Mouse (Mus musculus): Measurements from ENCODE around the gene Plcb1.

The Plcb1 gene

DNA sequence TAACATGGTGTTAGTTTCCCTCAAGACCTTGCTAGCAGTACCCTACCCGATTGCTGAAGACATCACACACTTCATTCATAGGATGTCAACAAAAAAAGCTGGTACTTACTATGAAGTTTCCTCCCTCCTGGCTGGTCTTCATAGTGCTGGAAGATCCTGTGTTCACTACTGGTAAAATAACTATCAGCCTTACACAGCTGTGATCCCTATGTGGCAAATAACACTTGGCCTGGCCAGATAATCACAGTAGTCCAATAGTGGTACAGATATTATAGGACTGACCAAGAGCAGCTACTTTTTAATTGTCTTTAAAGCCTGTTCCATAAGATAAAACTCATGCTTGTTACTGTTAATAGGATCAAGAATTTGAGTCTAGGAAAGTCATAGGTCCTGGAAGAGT lies 52.3 kb downstream of the Plcb1 start:
- DNase-seq (ENCODE audit: low read depth, low spot score) = no peak

- DNase-seq (ENCODE audit: low read depth, low spot score) = no peak
Measured at GRCm38 (mm10) chr2:134838888-134839287, 53.0 kb downstream of the Plcb1 start.

DNA sequence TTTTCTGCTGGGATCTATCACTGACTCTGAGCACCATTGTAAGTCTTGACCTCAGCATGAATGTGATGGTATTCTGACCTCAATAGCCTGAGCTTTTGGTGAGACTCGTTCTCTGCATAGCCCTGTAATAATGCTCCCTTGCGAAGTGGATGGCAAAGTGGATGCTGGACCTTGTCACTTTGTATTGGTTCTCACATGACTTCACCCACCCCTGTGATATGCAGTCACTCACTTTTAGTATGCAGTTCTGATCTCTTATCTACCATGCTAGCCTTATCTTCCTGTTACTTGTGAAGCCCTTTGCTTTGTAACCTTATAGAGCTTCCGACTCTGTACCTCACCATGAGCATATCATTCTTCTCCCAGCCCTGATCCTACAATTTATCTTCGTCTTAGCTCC lies 57.0 kb downstream of the Plcb1 start:
- DNase-seq (ENCODE audit: low read depth, low spot score) = no peak

DNA sequence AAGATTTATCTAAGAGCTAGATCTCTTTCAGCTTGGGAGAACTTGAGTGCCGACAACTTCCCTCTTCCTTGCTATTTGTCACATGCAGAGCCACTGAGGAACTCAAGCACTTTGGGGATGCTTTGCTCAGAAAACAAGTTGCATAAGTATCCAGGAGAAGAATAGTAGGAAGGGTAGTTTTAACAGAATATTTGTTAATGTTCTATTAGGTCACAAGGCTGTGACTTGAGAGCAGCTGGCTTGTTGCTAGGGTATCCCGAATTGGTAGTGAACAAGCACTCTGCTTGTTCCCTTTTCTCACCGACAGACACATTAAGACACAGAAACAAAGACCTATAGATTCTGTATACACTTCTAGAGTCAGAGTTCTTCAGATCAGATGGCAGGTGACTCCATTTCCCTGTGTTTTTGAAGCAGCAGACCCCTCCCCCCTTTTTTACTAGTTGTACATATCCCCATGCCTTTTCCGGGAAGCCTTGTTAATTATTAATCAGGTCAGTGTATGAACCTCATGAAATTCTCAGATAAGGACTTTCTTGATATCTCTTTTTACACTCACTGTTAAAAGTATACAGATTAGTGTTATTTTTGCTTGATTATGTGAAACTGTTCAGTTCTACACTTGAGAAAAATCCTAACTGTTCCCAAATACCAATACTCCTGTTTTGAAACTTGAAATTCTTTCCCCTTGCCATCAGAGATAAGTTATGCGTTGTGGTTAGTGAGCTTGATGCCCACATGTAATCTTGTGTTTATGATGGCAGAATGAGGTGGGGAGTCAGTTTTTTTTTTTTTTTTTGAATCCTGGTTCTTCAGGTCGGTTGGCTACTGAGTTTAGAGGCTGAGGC lies 58.7 kb downstream of the Plcb1 start:
- DNase-seq (ENCODE audit: low read depth, low spot score) = no peak

GRCm38 (mm10) chr2:134845239-134845738 lies 59.4 kb downstream of the Plcb1 start:
- DNase-seq (ENCODE audit: low read depth, low spot score) = no peak

- no peak for DNase-seq (ENCODE audit: low read depth, low spot score)
Measured at GRCm38 (mm10) chr2:134846555-134846954, 60.7 kb downstream of the Plcb1 start.

DNA sequence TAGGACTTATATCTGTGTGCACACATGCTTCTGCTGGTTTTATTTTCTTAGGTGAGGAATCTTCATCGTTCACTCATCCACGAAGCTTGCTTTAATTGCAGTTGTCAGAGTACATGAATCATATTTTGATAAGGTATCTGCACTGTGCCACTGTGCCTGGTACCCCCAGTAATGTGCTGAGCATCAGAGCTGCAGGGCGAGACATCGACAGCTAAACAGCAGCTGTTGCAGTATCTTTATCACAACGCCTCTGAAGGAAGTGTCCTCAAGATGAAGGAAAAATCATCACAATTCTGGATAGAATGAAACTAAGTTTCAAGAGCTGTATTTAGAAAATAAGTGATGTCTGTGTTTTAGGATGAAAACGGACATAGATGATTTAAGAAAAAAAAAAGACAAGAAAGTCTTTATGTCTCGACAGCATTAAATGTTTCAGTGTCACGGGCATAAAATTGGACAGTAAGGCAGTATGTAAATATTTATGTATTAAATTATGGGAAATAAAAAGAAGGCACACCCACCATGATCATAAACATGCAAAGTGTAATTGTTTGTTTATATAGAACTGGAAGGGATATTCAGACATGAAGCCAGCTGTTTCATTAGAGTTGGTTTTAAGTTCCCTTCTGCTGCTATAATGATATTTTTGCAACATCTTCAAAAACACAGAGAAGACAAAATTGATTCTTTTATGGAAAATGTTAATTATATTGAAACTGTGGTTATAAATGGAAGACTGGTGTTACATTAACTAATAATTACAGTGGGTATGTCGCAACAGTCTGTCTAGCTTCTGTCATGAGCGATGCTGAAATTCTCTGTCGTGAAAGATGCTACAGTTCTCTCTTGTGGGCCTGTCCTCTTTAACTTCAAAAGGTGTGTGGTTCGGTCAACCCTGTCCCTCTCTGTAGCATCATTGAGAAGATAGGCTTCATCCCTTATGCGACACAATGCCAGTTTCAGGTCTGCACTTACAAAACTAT lies 65.6 kb downstream of the Plcb1 start:
- no peak for DNase-seq (ENCODE audit: low read depth, low spot score)

DNA sequence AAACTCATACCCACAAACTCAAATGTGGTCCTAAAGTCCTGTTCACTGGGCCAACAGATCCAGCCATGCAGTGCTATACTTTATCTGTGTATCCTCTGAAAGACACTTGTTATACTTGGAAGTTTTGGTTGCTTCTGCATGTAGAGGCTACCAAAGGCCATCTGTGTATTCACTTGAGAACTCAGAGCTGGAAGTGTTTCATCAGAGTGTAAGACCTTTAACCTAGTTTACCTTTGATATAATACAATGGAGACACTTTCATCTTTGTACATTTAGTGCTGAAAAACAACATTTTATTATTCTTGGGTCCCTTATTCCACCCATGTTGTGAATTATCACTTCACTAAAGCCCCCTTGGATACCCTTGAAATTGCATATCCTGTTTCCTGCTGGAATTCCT lies 70.4 kb downstream of the Plcb1 start:
- DNase-seq (ENCODE audit: low read depth, low spot score) = no peak

DNA sequence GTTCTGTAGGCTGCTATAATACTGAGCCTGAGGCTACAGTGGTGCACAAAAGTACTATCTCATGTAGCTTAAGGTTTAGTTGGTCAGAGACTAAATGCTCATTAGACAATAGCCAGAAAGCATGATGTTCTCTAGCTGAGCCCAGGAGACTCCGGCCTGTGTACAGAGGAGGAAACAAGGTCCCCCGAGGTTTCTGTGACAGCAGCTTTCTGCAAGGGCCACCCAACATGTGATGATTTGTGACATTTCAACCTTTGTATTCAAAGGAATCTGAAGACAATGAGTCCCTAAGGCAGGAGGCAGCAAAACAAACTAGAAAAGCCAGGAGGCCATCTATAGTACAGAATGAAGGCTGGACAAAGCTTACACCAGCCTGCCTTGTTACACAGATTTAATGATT lies 70.8 kb downstream of the Plcb1 start:
- DNase-seq (ENCODE audit: low read depth, low spot score) = no peak

- no peak for DNase-seq (ENCODE audit: low read depth, low spot score)
Measured at GRCm38 (mm10) chr2:134864985-134865645, 79.2 kb downstream of the Plcb1 start.

DNA sequence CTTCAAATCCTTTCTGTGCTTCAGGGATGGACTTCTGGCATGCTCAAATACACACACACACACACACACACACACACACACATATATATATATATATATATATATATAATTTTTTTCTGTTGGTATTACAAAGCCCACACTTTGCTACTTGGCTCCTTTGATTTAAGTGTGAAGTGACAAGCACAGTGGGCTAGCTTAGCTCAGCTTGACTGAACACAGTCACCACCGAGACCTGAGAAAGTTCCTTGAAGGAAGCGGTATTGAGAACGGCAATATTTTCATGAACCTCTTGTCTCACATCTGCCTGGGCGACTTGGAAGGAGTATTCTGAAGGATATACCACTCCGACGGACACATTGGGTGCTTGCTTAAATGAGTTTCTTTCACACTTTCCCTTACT lies 81.5 kb downstream of the Plcb1 start:
- no peak for DNase-seq (ENCODE audit: low read depth, low spot score)

DNA sequence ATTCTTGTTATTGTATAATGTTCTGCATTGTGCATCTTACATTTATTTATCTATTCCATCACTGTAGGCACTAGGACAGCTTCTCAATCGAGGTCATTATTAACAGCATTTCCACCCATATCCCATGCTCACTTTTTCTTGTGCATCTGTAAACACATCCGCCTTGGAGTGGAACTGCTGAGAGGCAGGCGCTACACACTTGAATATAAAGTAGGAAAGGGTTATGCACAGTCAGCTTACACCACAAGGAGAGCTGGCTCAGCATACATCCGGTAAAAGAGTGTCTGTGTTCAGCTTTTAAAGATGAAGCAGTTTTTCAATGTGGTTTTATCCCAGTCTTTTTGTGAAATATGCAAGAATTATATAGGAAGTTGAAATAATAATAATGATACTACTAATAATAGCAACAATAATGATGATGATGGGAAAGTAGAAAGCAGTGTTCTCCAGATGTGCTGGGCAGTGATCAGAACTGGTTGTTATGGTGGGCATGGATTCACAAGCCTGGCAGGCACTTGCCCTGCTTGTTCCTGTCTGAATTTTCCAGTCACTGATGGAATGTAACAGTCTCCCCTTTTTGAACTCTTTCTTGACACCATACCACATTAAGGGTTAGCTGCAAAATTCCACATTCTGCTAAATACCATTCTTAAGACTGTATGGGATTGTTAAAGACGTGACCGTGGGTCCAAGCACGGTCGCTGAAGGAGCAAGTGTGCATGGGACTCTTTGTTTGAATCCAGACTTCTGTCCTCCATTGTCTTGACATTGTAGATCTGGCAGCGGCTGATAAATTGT lies 86.0 kb downstream of the Plcb1 start:
- no peak for DNase-seq (ENCODE audit: low read depth, low spot score)

- no peak for DNase-seq (ENCODE audit: low read depth, low spot score)
Measured at GRCm38 (mm10) chr2:134872490-134872781, 86.6 kb downstream of the Plcb1 start.

DNA sequence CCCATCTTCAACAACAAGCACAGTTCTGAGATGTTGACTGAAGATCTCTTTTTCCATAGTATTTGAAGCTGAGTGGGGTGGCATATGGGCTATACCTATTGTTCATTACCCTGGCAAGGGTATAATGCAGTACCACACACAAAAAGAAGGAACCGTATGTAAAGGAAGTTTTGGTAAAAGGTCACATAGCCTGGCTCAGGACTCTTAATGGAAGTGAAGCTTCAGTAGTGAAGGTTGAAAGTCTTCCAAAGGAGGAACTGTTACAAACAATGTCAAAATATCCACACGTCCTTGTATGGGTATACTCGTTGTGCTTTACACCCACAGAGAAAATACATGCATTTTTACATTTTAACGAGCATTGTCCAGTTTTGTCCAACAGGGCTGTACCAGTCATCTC lies 91.3 kb downstream of the Plcb1 start:
- DNase-seq (ENCODE audit: low read depth, low spot score) = no peak

DNA sequence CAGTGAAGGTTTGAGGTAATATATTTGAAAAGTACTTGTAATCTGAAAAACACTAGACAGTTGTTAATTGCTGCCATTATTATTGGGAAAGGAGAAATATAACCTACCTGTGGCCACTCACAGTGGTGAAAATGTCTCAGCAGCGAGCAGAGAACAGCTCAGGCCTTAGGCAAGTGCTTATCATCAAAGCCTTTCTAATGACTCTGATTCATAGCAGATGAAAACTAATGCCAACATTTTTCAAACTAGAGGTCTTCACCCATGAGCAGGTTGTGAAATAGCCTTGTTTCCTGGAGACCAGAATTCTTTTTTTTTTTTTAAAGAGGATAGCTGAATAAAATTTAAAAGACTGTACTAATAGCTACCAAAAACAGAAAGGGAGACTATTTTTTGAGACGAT lies 105.3 kb downstream of the Plcb1 start:
- DNase-seq (ENCODE audit: low read depth, low spot score) = no peak

DNA sequence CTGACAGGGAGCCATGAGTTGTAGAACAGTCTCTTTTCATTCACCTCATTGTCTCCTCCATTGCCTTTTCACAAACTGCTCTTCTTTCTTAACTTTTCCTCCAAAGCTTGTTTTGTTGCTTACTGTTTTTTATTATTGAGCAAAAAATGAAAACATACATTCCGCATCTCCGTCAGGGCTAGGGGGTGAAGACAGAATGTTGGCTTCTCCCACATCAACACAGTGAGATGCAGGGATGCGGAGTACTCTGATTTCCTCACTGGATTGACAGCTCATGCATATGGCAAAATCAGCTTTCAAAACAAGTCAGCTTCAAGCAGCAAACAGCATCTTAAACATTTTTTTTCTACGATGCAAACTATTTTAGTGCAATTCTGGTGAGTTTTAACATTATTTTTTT lies 108.9 kb downstream of the Plcb1 start:
- no peak for DNase-seq (ENCODE audit: low read depth, low spot score)

DNA sequence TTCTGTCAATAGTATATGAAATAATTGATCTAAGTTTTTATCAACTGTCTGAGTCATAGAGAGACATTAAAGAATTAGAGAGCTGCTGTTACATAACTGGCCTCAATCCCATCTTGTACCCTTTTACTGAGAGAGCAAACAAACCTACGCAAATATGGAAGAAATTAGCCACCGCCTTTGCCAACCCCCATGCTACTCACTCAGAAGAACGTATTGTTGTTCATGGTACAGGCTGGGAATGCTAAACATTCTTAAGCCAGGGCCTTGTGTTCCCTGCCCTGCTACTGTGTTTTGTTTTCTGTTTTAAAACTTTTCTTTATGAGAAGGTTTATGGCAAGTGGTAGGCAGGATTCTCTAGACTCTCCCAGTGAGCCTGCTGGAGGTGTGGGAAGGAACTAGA lies 110.3 kb downstream of the Plcb1 start:
- no peak for DNase-seq (ENCODE audit: low read depth, low spot score)

DNA sequence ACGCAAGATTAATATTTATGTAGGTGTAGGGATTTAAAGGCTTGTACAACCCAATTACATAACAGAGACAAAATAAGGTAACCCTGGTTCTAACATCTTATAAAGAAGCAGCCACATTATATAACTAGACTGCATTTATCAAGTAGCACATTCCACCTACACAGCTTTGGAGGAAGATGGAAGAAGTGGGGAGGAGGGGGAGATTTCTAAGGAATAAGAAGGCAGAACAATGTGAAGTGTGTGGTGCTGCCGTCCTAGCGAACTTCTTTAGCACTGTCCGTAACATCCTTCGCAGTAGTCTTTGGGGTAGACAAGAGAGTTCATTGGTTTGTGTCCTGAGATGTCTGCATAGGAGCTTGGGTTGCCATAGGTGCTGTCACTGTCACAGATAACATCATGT lies 111.2 kb downstream of the Plcb1 start:
- no peak for DNase-seq (ENCODE audit: low read depth, low spot score)

DNA sequence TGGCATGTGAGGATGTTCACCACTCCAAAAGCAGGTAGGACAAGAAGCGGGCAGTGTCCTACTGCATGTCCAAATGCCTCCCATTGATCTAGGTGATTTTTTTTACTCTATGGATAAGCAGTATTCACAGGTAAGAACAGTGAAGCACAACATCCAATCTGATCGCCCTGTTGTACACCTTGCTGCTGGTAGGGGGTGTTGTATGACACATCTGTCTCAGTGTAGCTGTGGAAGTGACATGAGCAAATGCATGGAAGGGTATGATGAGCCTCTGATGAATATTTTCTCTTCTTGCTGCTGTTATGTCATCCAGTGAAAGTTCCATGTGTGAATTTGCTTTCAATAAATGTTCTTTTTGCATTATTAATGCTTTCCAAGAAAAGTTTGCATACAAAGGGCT lies 115.7 kb downstream of the Plcb1 start:
- DNase-seq (ENCODE audit: low read depth, low spot score) = no peak

- no peak for DNase-seq (ENCODE audit: low read depth, low spot score)
Measured at GRCm38 (mm10) chr2:134910882-134911281, 125.0 kb downstream of the Plcb1 start.

GRCm38 (mm10) chr2:134911360-134911759 lies 125.5 kb downstream of the Plcb1 start:
- no peak for DNase-seq (ENCODE audit: low read depth, low spot score)

All from CD4-positive, CD25-positive, alpha-beta regulatory T cell, adult 2 months (primary cell).